Mouse (Mus musculus) limb, embryonic 13.5 days (tissue): ENCODE measurements around the gene Gpr156. TPM values are rescaled to one million over a fixed set of nuclear protein-coding genes. Genes with fewer than 3 reads are reported as not detected.

Source experiments
- ATAC-seq: fragments of 200-750 bp; cut with Nextera tagmentation; 2 replicates; pipeline ENCODE4 v1.8.0; 2017; ENCODE audit warnings: low read depth, moderate number of reproducible peaks, moderate TSS enrichment; ENCODE audit not compliant: low FRiP score
- H3K27ac ChIP-seq: fragments of 300-500 bp; sonication (generic); 2 replicates; pipeline ENCODE4 v1.5.1; 2015; ENCODE audit warnings: inconsistent platforms, mild to moderate bottlenecking, moderate library complexity
- H3K27me3 ChIP-seq: fragments of 300-500 bp; sonication (generic); 2 replicates; pipeline ENCODE4 v1.6.1; 2015; ENCODE audit warnings: mild to moderate bottlenecking, inconsistent platforms
- H3K36me3 ChIP-seq: fragments of 300-500 bp; sonication (generic); 2 replicates; pipeline ENCODE4 v1.6.1; 2015; ENCODE audit warnings: inconsistent platforms, mild to moderate bottlenecking, moderate library complexity
- H3K4me1 ChIP-seq: fragments of 300-500 bp; sonication (generic); 2 replicates; pipeline ENCODE4 v1.6.1; 2015; ENCODE audit warnings: inconsistent platforms
- H3K4me2 ChIP-seq: fragments of 300-500 bp; sonication (generic); replicated peaks from 2 replicates; pipeline ENCODE4 v1.6.1; 2015; ENCODE audit warnings: inconsistent platforms, mild to moderate bottlenecking, moderate library complexity
- H3K4me3 ChIP-seq: fragments of 300-500 bp; sonication (generic); 2 replicates; pipeline ENCODE4 v1.5.1; 2015; ENCODE audit warnings: moderate library complexity, mild to moderate bottlenecking, inconsistent platforms
- H3K9ac ChIP-seq: fragments of 300-500 bp; sonication (generic); 2 replicates; pipeline ENCODE4 v1.6.1; 2015; ENCODE audit warnings: mild to moderate bottlenecking, inconsistent platforms
- H3K9me3 ChIP-seq: fragments of 300-500 bp; sonication (generic); 2 replicates; pipeline ENCODE4 v1.6.1; 2016; ENCODE audit warnings: inconsistent platforms
- WGBS: fragments of 180-500 bp; shearing (Covaris S2); methylation state at CpG from one replicate; pipeline ENCODE4 v1.1.7; 2015; 5-methylcytosine and 5-hydroxymethylcytosine counted together
- polyA plus RNA-seq: library from polyadenylated mRNA; unstranded; fragments of >200 nt; fragmentation: Nextera tagmentation; extraction: Ambion mirVana; gene quantifications from 2 replicates; pipeline ENCODE4 v1.2.1, GENCODE M21; 2015

Gpr156 gene
- polyA plus RNA-seq, 1 experiment from 2014 or later = 0.95 TPM

GRCm38 (mm10) chr16:37992806-37993205 is 76.5 kb downstream of the Gpr156 start:
- H3K4me1 ChIP-seq = peaks cover 31% of the 10 kb centered on the region
- H3K27ac ChIP-seq = no peak overlapping the region
- H3K36me3 ChIP-seq = no peaks in the 10 kb centered on the region
- H3K4me3 ChIP-seq = no peak overlapping the region
- no peak overlapping the region for H3K4me2 ChIP-seq
- H3K9ac ChIP-seq = no peak overlapping the region
- ATAC-seq = no peak
- H3K9me3 ChIP-seq = no peaks in the 10 kb centered on the region
- H3K27me3 ChIP-seq = no peaks in the 10 kb centered on the region
- WGBS = 22% methylated on average over 8 of the region's 8 CpGs

- Histone ChIP-seq H3K9ac (no peak overlapping the region), H3K27ac (no peak overlapping the region), H3K9me3 (no peaks in the 10 kb centered on the region), H3K4me1 (peaks cover 16% of the 10 kb centered on the region), H3K4me2 (peak overlapping the region; percentile 32; the same call in 1 of the 2 replicates), H3K4me3 (no peak overlapping the region), H3K27me3 (no peaks in the 10 kb centered on the region), H3K36me3 (no peaks in the 10 kb centered on the region)
- peak; percentile 49; the same call in 1 of the 2 replicates for ATAC-seq
- 22% methylated on average over 12 of the region's 12 CpGs for WGBS
Observed at GRCm38 (mm10) chr16:37994647-37995046, 78.4 kb downstream of the Gpr156 start.

GRCm38 (mm10) chr16:37997771-37998170 is 81.5 kb downstream of the Gpr156 start:
- Histone ChIP-seq H3K36me3 (no peaks in the 10 kb centered on the region), H3K4me1 (peaks cover 15% of the 10 kb centered on the region), H3K4me3 (no peak overlapping the region), H3K9ac (no peak overlapping the region), H3K4me2 (no peak overlapping the region), H3K27ac (no peak overlapping the region), H3K9me3 (no peaks in the 10 kb centered on the region), H3K27me3 (no peaks in the 10 kb centered on the region)
- no peak for ATAC-seq
- 54% methylated on average over 4 of the region's 4 CpGs for WGBS

- Histone ChIP-seq H3K36me3 (no peaks in the 10 kb centered on the region), H3K27ac (0 out of 2 replicates have a peak overlapping the region, but pooled peaks have one; percentile 49), H3K27me3 (no peaks in the 10 kb centered on the region), H3K9me3 (no peaks in the 10 kb centered on the region), H3K4me3 (no peak overlapping the region), H3K4me1 (peaks cover 11% of the 10 kb centered on the region), H3K9ac (no peak overlapping the region), H3K4me2 (no peak overlapping the region)
- WGBS = 90% methylated on average over 1 of the region's 1 CpGs
- no peak for ATAC-seq
Observed at GRCm38 (mm10) chr16:37999762-38000161, 83.5 kb downstream of the Gpr156 start.

GRCm38 (mm10) chr16:38000178-38000577 is 83.9 kb downstream of the Gpr156 start:
- no peaks in the 10 kb centered on the region for H3K36me3 ChIP-seq
- no peak overlapping the region for H3K9ac ChIP-seq
- no peak for ATAC-seq
- no peaks in the 10 kb centered on the region for H3K27me3 ChIP-seq
- no peak overlapping the region for H3K4me3 ChIP-seq
- peak overlapping the region; percentile 49; the same call in 1 of the 2 replicates for H3K27ac ChIP-seq
- H3K9me3 ChIP-seq = no peaks in the 10 kb centered on the region
- no peak overlapping the region for H3K4me2 ChIP-seq
- 34% methylated on average over 7 of the region's 7 CpGs for WGBS
- peaks cover 8% of the 10 kb centered on the region for H3K4me1 ChIP-seq

- WGBS = 46% methylated on average over 2 of the region's 2 CpGs
- Histone ChIP-seq H3K9me3 (no peaks in the 10 kb centered on the region), H3K27ac (no peak overlapping the region), H3K4me3 (no peak overlapping the region), H3K36me3 (no peaks in the 10 kb centered on the region), H3K4me1 (peaks cover 8% of the 10 kb centered on the region), H3K27me3 (no peaks in the 10 kb centered on the region), H3K9ac (no peak overlapping the region), H3K4me2 (no peak overlapping the region)
- no peak for ATAC-seq
Observed at GRCm38 (mm10) chr16:38001766-38002165, 85.5 kb downstream of the Gpr156 start.

- no peak overlapping the region for H3K4me2 ChIP-seq
- no peak overlapping the region for H3K4me3 ChIP-seq
- 77% methylated on average over 3 of the region's 3 CpGs for WGBS
- H3K4me1 ChIP-seq = peaks cover 8% of the 10 kb centered on the region
- H3K36me3 ChIP-seq = no peaks in the 10 kb centered on the region
- ATAC-seq = no peak
- no peak overlapping the region for H3K27ac ChIP-seq
- no peaks in the 10 kb centered on the region for H3K9me3 ChIP-seq
- no peaks in the 10 kb centered on the region for H3K27me3 ChIP-seq
- H3K9ac ChIP-seq = no peak overlapping the region
Observed at GRCm38 (mm10) chr16:38002485-38002884, 86.2 kb downstream of the Gpr156 start.

- no peak overlapping the region for H3K4me2 ChIP-seq
- no peak overlapping the region for H3K27ac ChIP-seq
- WGBS = 83% methylated on average over 17 of the region's 17 CpGs
- H3K9ac ChIP-seq = no peak overlapping the region
- no peaks in the 10 kb centered on the region for H3K27me3 ChIP-seq
- peaks cover 8% of the 10 kb centered on the region for H3K4me1 ChIP-seq
- H3K36me3 ChIP-seq = no peaks in the 10 kb centered on the region
- ATAC-seq = no peak
- no peak overlapping the region for H3K4me3 ChIP-seq
- no peaks in the 10 kb centered on the region for H3K9me3 ChIP-seq
Observed at GRCm38 (mm10) chr16:38004486-38005020, 88.3 kb downstream of the Gpr156 start.

GRCm38 (mm10) chr16:38005471-38005870 is 89.2 kb downstream of the Gpr156 start:
- Histone ChIP-seq H3K9ac (no peak overlapping the region), H3K4me1 (no peaks in the 10 kb centered on the region), H3K27me3 (no peaks in the 10 kb centered on the region), H3K27ac (no peak overlapping the region), H3K4me3 (no peak overlapping the region), H3K9me3 (no peaks in the 10 kb centered on the region), H3K4me2 (no peak overlapping the region), H3K36me3 (no peaks in the 10 kb centered on the region)
- ATAC-seq = no peak
- 81% methylated on average over 10 of the region's 10 CpGs for WGBS

GRCm38 (mm10) chr16:38008371-38008770 is 92.1 kb downstream of the Gpr156 start:
- no peaks in the 10 kb centered on the region for H3K36me3 ChIP-seq
- H3K9me3 ChIP-seq = no peaks in the 10 kb centered on the region
- 89% methylated on average over 5 of the region's 5 CpGs for WGBS
- H3K4me2 ChIP-seq = no peak overlapping the region
- H3K9ac ChIP-seq = no peak overlapping the region
- H3K27ac ChIP-seq = no peak overlapping the region
- no peaks in the 10 kb centered on the region for H3K4me1 ChIP-seq
- H3K27me3 ChIP-seq = no peaks in the 10 kb centered on the region
- no peak overlapping the region for H3K4me3 ChIP-seq
- no peak for ATAC-seq

- no peak for ATAC-seq
- H3K4me2 ChIP-seq = no peak overlapping the region
- no peaks in the 10 kb centered on the region for H3K27me3 ChIP-seq
- no peak overlapping the region for H3K9ac ChIP-seq
- H3K4me3 ChIP-seq = no peak overlapping the region
- no peaks in the 10 kb centered on the region for H3K4me1 ChIP-seq
- H3K36me3 ChIP-seq = no peaks in the 10 kb centered on the region
- no peak overlapping the region for H3K27ac ChIP-seq
- H3K9me3 ChIP-seq = no peaks in the 10 kb centered on the region
- WGBS = 85% methylated on average over 14 of the region's 14 CpGs
Observed at GRCm38 (mm10) chr16:38009041-38009825, 92.9 kb downstream of the Gpr156 start.

- no peaks in the 10 kb centered on the region for H3K4me1 ChIP-seq
- H3K27me3 ChIP-seq = no peaks in the 10 kb centered on the region
- H3K9ac ChIP-seq = no peak overlapping the region
- H3K27ac ChIP-seq = no peak overlapping the region
- ATAC-seq = no peak
- H3K4me2 ChIP-seq = no peak overlapping the region
- WGBS = 92% methylated on average over 13 of the region's 13 CpGs
- no peaks in the 10 kb centered on the region for H3K36me3 ChIP-seq
- H3K4me3 ChIP-seq = no peak overlapping the region
- H3K9me3 ChIP-seq = no peaks in the 10 kb centered on the region
Observed at GRCm38 (mm10) chr16:38011486-38011885, 95.2 kb downstream of the Gpr156 start.
